Mouse (Mus musculus): ENCODE measurements around the gene Scrn1.

The Scrn1 gene

GRCm38 (mm10) chr6:54566546-54566919 lies 244 bp upstream of the Scrn1 start:
- no peak for DNase-seq (ENCODE audit: low read depth in 1 of 2, low spot score in 2 of 2)

GRCm38 (mm10) chr6:54565012-54565411 lies 1.3 kb downstream of the Scrn1 start:
- DNase-seq (ENCODE audit: low read depth in 1 of 2, low spot score in 2 of 2), result no peak

DNA sequence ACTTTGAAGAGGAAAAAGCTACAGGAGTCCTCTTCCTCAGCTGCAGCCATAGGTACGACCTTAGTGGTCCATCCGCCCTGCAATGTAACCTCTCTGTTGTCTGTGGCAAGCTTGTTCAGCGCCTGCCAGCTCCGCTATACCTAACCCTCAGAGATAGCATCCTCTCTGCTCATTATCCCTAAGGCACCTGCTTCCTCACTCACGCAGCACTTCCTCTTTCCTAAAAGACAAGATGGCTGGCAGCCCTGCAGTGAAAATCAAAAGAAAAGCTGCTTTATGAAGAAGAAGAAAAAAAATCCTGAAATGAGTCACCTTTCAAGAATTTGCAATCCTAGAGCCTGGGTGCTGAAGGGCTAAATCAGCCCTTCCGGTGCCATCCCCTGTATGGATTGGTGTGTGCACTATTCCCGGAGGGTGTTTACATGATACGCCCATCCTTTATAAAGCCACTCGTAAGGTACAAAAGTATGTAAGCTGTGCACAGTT lies 1.7 kb downstream of the Scrn1 start:
- no peak for DNase-seq (ENCODE audit: low read depth in 1 of 2, low spot score in 2 of 2)

DNA sequence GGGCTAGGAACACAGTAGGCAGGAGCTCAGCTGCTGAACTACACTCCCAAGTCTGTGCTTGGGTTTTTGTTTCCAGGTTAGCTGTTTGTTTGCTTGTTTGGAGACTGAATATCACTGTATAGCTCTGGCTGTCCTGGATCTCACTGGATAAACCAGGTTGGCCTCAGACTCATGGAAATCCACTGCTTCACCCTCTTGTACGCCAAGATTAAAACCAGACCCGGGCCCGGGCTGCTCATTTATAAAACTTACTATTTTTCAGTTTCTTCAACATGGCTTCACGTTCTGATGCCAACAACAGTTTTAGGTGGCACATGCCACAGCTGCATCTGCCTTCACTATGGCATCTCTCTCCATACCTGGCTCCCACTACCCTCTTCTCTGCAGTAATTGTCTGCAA lies 2.7 kb downstream of the Scrn1 start:
- no peak for DNase-seq (ENCODE audit: low read depth in 1 of 2, low spot score in 2 of 2)

DNA sequence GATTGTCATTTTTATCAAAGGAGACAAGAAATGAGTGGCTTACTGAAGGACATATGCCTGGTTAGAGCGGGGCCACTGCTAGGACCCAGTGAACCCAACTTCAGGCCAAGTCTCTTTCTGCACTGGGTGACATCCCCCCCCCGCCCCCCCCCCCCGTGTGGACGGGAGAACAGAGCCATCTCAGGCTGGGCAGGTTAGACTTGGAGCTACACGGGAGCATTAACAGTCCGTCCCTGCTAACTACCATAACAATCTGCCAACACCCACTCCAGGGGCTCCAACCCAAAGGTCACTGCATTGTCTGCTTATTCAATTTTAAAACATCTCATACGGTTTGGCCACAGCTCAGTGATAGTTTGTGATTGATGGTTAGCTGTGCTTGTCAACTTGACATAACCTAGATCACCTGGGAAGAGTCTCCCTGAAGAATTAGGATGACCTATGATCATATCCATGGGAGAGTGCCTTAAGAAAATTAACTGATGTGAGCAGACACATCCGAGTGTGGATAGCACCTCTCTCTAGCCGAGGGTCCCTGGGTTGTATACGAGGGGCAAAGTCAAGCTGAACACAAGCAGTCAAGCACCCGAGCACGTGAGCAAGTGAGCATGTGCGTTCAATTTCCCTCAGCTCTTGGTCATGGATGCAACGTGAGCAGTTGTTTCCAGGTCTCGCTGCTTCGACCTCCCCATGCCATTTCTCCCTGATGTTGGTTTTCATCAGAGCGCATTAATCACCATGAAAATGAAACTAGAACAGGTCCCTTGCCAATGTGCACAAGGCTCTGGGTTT lies 4.1 kb downstream of the Scrn1 start:
- no peak for DNase-seq (ENCODE audit: low read depth in 1 of 2, low spot score in 2 of 2)

DNA sequence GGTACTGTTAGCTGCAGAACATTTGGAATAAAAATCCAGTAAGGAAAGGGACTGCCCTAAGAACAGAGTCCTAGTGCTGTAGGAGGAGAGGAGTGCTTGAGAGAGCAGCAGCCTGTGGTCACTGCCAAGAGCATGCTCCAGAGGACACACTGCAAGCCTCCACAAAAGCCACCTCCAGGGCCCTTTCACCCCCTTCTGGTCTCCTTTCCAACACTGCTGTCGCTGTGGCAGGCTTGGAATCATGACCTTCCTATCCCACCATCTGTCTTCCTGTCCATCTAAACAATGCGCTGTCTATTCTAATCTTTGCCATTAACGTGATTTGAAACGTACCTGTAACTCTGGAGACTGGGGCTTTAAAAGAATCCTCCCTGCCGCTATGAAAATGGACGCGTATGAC lies 7.8 kb downstream of the Scrn1 start:
- DNase-seq (ENCODE audit: low read depth in 1 of 2, low spot score in 2 of 2), result no peak

GRCm38 (mm10) chr6:54557671-54558070 lies 8.6 kb downstream of the Scrn1 start:
- no peak for DNase-seq (ENCODE audit: low read depth in 1 of 2, low spot score in 2 of 2)

GRCm38 (mm10) chr6:54555816-54556215 lies 10.5 kb downstream of the Scrn1 start:
- DNase-seq (ENCODE audit: low read depth in 1 of 2, low spot score in 2 of 2), result no peak

DNA sequence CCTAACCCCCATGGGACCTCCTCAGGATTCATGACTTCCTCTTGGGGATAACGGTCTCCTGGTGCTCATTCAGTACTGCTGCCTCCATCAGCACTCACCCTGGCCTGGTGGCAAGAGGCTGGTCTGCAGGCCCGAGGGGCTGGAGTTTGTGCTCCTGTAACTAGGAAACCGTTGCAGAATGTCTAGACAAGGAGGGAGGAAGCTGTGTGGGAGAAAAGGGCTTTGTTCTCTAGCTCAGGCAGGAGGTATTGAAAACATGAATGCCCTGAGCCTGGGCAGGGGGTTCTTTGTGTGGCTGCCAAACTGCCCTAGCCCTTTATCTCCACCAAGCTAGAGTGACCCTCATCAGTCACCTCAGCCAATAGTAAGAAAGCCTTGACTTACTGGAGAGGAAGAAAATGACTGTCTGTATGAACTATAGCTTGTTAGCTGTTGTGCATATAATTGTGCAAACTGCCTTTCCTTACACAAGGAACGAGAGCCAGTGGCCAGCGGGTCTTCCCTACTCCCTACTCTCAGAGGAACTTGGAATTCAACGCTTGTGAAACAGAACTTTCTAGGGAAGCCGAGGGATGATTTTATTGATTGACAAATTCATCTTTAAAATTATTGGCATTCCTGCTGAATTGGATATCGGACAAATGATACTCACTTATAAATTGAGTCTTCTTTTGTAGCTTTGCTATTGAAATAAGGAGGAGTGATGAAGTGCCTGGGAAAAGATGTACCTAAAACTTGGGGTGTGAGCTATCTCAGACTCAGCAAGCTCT lies 11.8 kb downstream of the Scrn1 start:
- DNase-seq (ENCODE audit: low read depth in 1 of 2, low spot score in 2 of 2), result no peak

DNA sequence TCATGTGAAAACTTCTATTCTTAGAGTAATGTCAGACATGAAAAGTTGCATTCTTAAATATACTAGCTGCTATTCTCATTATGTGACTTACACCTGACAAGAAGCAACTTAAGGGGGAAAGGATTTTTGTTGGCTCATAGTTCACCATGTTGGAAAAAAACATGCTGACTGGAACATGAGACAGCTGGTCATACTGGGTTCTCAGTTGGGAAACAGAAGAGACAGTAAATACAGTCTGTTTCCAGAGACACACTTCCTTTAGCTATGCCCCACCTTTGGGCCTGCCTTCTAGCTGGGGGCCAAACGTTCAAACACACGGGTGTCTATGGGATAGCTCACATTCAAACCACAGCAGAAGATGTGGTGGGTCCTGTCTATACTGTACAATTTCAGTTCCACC lies 12.7 kb downstream of the Scrn1 start:
- DNase-seq (ENCODE audit: low read depth in 1 of 2, low spot score in 2 of 2), result no peak

DNA sequence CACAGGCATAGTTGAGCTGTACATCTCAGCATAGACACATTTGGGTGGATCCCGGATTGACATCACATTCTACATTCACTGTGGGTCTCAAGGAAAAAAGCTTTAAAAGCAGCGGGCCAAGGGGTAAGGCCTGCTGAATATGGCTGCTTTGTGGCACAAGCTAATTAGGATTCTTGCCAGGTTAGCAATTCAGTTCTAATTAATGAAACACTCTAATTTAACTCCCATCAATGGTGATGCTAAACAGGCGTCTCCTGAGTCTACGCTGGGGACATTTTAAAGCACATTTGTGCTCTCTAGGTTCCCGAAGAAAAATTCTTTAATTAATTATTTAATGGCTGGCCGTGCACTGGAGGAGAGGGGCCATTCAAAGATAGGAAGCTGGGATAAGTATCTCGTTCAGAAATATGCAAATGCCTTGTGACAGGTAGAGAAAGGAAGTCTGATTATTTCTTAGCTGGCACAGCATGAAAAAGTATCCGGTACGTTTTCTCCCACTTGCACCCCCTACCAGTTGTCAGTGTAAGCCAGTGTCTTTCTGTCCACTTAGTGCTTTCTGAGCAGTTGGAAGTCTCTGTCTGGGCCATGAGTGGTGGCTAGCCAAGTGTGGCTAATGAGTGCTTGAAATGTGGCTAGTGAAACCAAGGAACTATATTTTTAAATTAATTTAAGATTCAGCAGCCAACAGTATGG lies 13.4 kb downstream of the Scrn1 start:
- no peak for DNase-seq (ENCODE audit: low read depth in 1 of 2, low spot score in 2 of 2)

DNA sequence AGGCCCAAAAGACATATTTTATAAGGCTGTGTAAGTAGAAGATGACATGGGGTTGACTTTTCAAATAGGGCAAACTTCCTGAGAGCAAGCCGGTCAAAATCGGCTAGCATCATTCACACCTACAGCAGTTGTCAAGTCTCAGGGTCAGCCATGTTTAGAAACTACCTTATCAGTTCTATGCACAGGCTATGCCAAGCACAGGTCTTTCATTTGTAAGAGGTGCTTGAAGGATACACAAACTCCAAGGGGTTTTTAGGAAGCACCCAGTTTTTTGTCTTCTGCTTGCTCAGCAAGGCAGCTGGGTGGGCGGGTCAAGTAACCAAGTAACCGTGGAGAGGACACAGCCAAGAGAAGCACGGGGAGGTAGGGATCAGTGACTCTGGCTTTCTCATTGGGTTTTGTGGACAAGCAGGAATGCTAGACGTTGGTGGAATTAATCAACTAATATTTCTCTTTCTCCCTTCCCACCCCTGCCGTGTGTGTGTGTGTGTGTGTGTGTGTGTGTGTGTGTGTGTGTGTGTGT lies 15.4 kb downstream of the Scrn1 start:
- DNase-seq (ENCODE audit: low read depth in 1 of 2, low spot score in 2 of 2), result no peak

GRCm38 (mm10) chr6:54549311-54549710 lies 17.0 kb downstream of the Scrn1 start:
- DNase-seq (ENCODE audit: low read depth in 1 of 2, low spot score in 2 of 2), result no peak

DNA sequence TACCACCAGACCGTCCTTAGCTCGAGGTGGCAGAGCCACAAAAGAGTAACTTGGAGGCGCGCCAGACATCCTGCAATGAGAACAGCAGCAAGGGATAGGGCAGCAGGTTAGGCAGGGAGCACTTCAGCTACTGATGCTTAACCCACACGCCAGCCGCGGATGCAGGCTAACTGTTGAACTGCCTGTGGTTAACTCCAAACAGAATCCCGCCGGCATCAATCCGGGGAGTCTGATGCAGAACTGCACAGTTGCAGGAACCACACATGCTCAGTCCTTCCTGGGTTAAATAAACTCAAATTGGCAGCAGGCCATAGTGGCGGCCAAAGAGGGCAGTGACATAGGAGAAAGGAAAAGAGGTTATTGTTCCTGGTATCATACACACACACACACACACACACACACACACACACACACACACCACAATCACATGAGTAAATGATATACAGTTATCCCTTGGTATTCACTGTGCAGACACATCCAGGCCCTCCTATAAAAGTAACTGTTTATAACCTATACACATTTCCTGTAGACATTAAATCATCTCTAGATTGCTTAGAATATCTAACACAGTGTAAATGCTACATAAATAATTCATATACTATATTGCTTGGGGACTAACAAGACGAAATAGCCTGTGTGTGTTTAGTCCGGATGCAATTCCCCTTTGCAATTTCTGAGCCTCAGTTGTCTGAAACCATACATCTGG lies 17.8 kb downstream of the Scrn1 start:
- no peak for DNase-seq (ENCODE audit: low read depth in 1 of 2, low spot score in 2 of 2)

DNA sequence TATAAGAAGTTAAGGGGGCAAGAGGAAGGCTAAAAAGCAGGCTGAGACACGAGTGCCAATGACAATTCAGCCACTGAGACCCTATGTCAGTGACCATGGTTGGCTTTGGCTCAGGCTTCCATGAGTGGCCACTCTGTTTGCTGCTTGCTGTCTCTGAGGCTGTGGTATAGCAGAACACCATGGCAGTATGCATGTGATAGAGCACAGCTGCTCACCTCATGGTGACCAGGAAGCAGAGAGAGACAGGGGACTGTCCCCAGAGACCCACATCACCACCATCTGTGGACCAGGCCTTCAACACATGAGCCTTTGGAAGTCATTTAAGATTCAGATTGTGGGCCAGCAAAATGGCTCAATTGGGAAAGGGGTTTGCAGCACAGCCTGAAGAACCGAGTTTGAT lies 22.6 kb downstream of the Scrn1 start:
- DNase-seq (ENCODE audit: low read depth in 1 of 2, low spot score in 2 of 2), result no peak

- no peak for DNase-seq (ENCODE audit: low read depth in 1 of 2, low spot score in 2 of 2)
Observed at GRCm38 (mm10) chr6:54542836-54543235, 23.5 kb downstream of the Scrn1 start.

DNA sequence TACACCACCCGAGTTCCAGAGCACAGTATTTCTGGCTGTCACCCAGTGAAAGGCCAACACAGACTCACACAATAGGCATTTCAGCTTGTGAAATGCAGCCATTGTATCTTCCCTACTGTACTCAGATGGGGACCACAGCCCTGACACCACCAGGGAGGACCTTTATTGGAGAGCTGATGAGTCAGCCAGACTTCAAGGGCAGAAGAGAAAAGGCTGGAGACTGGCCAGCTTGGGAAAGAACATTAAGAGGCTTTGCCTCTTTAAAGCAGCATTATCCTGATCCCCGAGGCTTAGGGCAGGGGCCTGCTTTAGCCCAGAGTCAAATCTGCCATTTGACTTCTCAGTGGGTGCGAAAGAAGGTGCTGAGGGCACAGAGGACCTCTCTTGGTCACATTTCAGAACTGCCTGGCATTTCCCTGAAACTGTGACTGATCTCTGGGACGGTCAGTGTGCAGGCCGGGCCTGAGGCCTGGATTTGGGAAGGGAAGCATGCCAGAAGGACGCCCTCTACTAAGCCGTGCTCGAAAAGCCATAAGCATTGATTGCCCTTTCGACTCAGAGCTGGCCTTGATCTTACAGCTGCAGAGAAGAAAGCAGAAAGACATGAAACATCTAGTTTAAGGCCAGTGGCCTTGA lies 25.9 kb downstream of the Scrn1 start:
- DNase-seq (ENCODE audit: low read depth in 1 of 2, low spot score in 2 of 2), result no peak

DNA sequence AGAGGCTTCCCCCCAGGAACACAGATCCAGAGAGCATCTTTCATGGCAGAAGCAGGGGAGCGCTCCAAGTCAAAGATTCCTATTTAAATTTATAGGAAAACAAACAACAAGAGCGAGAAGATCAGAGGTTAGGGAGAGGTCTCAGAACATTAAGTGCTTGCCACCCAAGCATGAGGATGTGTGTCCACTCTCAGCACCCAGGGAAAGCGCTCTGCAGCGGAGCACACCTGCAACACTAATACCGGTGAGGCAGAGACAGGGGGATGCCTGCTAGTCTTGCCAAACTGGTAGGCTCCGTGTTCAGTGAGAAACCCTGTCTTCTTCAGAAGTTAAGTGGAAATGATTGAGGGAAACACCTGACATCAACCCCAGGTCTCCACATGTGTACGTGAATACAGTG lies 26.9 kb downstream of the Scrn1 start:
- no peak for DNase-seq (ENCODE audit: low read depth in 1 of 2, low spot score in 2 of 2)

GRCm38 (mm10) chr6:54538773-54539173 lies 27.5 kb downstream of the Scrn1 start:
- DNase-seq (ENCODE audit: low read depth in 1 of 2, low spot score in 2 of 2), result no peak

- no peak for DNase-seq (ENCODE audit: low read depth in 1 of 2, low spot score in 2 of 2)
Observed at GRCm38 (mm10) chr6:54537053-54537452, 29.2 kb downstream of the Scrn1 start.

DNA sequence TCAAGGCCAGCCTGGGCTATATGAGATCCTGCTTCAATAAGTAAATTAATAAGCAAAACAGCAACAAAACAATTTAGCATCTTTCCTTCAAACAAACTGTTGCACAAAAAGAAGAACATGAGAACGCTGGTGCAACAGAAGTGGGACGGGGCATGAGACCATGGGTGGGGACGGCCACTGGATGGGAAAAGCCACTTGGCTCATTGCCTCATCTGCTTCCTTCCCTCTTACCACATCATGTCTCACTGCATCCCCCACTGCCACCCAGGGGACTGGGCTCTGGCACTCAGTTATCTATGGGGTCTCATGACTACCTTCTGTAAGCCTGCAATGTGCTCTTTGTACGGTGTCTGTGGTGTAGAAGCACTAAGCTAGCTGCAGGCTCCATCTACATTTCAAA lies 30.8 kb downstream of the Scrn1 start:
- no peak for DNase-seq (ENCODE audit: low read depth in 1 of 2, low spot score in 2 of 2)
